Mouse (Mus musculus) cerebellum, postnatal 36 days (tissue): ENCODE data around the gene Nosip.
"Not testable (repeated sequence)": the region's sequence is repeated elsewhere in the genome, so short reads cannot be mapped to it uniquely, and the experiment has no call there.

ENCODE experiments used
- DNase-seq, 2 experiments: peaks; one replicate each; pipeline ENCODE4 v3.0.0; 2021 to 2022; ENCODE audit warnings: mixed read lengths in 2 of 2

Nosip gene

DNA sequence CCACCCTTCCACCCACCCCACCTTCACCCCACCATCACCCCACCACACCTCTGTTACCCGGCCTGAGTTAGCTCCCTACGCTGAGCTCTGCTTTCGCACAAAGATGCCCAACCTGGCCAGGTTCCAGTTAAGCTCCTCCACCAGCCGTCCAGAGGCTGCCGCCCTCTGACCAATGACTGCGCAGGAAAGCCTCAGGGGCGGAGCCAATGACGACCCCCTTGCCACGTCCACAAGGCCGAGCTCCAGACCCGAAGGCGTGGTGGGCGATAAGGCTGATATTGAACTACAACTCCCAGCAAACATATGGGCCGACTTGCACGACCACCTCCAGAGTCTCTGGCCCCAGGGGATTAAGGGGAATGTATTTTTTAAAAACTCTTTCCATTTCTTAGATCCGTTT is 29.8 kb downstream of the Nosip start, which contains the start of gene Rcn3:
Gene Rcn3, minus strand, starts transcription at position 174 of the 400 bp plus-strand sequence.
- DNase-seq: peak; percentile 22 to 26

- DNase-seq: no peak
Observed at GRCm38 (mm10) chr7:45092828-45093515, 30.7 kb downstream of the Nosip start.

DNA sequence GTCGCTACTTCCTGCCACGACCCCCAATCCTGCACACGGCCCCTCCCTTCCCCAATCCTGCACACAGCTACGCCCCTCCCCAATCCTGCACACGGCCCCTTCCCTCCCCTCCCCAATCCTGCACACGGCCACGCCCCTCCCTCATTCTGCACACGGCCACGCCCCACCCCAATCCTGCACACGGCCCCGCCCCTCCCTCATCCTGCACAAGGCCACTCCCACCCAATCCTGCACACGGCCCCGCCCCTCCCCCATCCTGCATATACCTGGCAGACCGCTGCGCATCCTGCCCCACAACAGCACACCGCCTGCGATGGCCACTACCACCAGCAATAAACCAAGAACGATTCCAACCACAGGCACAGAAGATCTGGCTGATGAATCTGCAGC is 31.3 kb downstream of the Nosip start:
- no peak for DNase-seq

DNA sequence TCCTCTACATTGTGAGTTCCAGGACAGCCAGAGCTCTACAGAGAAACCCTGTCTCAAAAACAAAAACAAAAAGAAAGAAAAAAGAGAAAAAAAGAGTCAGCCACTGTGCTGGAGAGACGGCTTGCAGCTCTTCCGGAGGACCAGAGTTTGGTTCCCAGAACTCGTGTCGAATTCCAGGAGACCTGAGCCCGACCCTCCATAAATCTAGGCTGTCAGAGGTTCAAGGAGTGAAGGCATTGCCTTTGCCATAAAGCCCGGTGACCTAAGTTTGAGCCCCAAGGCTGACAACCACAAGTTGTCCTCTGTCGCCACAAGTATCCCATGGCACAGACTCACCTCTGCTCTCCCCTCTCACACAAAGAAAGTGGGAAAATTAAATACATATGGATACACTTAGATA is 31.9 kb downstream of the Nosip start:
- no peak for DNase-seq

GRCm38 (mm10) chr7:45095367-45095766 is 33.1 kb downstream of the Nosip start:
- no peak for DNase-seq

- DNase-seq: not testable (repeated sequence)
Observed at GRCm38 (mm10) chr7:45095965-45096364, 33.7 kb downstream of the Nosip start.

- no peak for DNase-seq
Observed at GRCm38 (mm10) chr7:45097479-45097878, 35.2 kb downstream of the Nosip start.

DNA sequence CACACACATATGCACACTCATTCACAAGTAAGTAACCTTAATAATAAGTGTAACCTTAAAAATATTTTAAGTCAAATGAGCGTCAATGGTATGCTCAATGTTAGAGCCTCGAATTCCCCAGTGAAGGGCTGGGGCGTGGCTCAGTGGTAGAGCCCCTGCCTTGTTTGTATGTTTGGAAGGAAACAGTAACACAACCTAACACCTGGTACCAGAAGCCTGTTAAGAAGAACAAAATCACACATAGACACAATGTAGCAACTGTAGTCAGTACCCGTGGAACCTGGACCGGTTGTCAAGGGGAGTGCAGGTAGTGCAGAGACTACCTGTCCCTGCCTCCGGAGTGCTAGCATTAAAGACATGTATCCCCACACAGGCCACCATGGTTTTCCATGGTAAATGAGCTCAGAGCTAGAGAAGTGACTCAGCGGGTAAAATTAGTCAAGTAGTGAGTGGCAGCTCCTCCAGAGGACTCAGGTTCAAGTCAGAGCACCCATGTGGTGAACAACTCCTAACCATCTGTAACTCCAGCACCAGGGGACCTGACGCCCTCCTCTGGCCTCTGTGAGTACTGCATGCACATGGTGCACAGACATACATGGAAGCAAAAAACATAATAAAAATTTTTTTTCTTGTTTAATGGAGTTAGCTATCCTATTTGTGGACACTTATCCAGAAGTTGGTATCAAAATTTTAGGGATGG is 36.5 kb downstream of the Nosip start:
- DNase-seq: no peak

DNA sequence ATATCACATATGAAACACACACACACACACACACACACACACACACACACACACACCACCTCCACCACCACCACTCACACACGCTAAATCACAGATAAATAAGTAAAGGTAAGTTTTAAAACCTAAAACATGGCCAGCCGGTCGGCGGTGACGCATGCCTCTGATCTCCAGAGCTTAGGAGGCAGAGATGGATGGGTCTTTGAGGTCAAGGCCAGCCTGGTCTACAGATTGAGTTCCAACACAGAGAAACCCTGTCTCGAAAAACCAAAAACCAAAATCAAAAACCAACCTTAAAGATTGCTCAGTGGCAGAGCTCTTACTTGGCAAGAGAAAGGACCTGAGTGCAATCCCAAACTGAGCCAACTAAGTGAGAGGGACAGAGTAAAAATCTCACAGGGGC is 37.8 kb downstream of the Nosip start:
- no peak for DNase-seq

GRCm38 (mm10) chr7:45102441-45102840 is 40.2 kb downstream of the Nosip start:
- DNase-seq: no peak

- no peak for DNase-seq
Observed at GRCm38 (mm10) chr7:45102940-45103585, 40.8 kb downstream of the Nosip start.

DNA sequence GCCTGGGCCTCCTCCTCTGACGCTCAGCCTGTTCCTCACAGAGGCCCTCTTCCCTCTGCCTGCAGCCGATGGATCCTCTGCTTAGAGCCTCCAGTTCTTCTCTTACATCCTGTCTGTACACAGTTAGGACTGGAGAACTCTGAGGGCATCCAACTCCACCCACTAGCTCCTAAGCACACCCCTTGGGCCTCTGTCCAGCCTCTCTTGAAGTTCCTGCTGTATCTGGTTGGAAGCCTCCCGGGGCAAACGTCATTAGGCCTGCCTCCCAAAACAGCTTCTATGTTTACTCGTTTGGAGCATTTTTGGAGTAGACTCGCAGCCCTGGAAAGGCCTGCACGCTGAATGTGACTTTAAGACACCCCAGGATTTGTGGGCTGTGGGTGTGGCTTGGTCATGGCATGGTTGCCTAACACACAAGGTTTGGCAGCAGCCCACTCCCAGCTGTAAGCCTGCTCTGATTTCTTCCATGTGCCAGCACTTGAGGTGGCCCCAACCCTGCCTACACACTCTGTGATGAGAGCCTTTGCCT is 41.5 kb downstream of the Nosip start, which contains the start of gene Fcgrt:
Gene Fcgrt, minus strand, starts transcription at position 200 of the 529 bp plus-strand sequence.
- peak; percentile 31 to 39 for DNase-seq

- no peak for DNase-seq
Observed at GRCm38 (mm10) chr7:45104941-45105340, 42.7 kb downstream of the Nosip start.

- DNase-seq: no peak
Observed at GRCm38 (mm10) chr7:45105491-45105890, 43.3 kb downstream of the Nosip start.

DNA sequence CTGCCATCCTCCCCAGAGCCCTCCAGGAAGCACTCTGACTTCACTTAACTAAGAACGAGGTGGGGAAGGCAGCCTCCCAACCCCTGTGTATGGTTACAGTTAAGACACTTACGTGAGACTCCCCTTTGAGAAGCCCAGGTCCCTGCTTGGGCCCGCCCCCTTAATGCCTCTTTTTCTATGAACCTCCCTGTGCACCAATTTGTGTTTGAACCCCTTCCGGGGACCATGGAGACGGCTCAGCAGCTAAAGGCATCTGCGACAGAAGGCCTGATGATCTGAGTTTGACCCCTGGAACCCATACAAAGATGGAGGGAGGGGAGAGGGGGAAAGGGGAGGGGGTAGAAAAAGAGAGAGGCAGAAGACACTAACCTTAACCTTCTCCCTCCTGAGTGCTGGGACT is 44.2 kb downstream of the Nosip start:
- no peak for DNase-seq

DNA sequence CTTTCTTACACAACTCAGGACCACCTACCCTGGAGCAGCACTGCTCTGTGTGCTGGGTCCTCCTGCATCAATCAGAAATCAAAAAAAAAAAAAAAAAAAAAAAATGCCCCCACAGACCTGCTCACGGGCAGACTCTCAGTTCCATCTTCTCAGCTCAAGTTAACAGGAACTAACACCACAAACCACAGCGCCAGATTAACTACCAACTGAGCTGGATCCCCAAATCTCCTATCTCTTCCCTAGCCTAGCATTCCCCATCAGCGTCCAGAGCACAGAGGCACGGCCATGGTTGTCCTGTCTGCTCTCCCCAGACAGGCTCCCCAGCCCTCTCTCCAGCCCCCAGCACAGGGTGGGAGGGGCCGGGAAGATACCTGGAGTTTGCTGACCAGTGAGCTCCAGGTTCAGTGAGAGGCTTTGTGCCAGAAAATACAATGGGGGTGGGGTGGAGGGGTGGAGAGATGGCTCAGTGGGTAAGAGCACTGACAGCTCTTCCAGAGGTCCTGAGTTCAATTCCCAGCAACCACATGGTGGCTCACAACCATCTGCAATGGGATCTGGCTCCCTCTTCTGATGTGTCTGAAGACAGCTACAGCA is 44.9 kb downstream of the Nosip start:
- DNase-seq: no peak

- DNase-seq: not testable (repeated sequence)
Observed at GRCm38 (mm10) chr7:45110089-45110488, 47.9 kb downstream of the Nosip start.

DNA sequence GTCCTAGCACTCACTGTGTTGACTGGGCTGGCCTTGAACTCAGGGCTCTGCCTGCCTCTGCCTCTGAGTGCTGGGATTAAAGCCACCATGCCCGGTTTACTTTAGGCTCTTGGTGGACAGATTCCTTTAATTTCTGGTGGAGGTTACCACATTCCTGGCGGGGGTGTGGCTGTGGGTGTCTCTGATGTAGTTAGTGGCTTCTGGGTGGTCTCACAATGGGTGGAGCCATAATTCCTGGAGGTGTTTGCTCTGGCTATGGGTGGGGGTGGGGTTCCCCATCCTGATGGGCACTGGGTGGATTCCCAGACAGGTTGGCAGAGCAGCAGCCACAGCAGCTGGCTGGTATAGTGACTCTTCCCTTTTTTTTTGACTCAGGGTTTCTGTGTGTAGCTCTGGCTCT is 49.7 kb downstream of the Nosip start:
- DNase-seq: no peak

- DNase-seq: no peak
Observed at GRCm38 (mm10) chr7:45112529-45112928, 50.3 kb downstream of the Nosip start.

DNA sequence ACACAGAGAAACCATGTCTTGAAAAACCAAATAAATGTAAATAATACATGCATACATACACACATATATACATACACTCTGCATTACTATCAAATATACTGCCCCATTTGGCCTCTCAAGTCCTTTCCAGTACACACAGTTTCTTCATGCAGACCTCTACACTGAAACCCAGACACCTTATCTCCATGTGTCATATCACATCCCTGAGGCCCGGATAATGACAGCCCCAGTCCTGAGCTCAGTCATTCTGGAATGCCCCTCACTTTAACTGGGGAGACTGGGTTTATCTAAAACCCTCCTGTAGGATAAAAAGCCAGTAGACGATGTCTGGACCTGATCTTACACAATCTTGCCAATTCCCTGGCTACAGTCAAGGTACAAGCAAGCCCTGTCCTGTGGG is 51.2 kb downstream of the Nosip start:
- no peak for DNase-seq

DNA sequence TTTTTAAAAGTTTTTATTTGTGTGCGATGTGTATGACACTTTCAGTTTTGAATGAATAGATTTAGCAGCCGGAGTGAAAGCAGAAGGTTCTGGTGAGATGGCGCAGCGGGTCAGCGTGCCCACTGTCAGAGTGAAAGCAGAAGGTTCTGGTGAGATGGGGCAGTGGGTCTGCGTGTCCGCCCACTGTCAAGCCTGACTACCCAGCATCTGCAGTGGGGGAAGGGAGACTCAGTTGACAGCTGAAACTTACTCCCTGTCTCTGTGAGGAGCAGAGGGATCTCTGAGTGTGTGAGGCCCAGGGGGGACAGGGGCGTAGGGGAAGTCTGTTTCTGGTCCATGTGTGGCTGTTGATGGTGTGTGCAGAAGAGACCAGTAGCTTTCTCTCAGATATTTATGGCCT is 55.3 kb downstream of the Nosip start:
- no peak for DNase-seq

DNA sequence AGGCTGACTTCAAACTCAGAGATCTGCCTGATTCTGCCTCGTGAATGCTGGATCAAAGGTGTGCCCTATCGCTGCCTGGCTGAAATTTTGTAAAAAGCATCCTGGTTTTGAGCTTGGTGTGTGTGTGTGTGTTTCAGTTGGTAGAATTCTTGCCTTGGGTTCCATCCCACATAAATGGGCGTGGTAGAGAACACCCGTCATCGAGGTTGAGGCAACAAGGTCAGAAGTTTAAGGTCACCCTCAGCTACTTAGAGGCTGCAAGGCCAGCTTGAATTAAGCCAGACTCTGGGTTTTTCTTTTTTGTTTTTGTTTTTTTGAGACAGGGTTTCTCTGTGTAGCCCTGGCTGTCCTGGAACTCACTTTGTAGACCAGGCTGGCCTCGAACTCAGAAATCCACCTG is 56.1 kb downstream of the Nosip start:
- no peak for DNase-seq
